8 mouse cellular contexts compared by ENCODE assay signal in genomic region chr14:116928796-116929529, GRCm38 (mm10). TPM values are rescaled to one million over a fixed set of nuclear protein-coding genes. Genes with fewer than 3 reads are reported as not detected.
A peak's percentile ranks its signal among the peaks of the same experiment; 100 is the strongest.
DNase-seq lines count a peak whose midpoint lies in the region; ATAC-seq lines count a peak whose summit lies in the region.

No protein-coding gene starts in this region.

- no peaks in the 10 kb centered on the region for H3K9me3 ChIP-seq in heart, embryonic 13.5 days
- no peaks in the 10 kb centered on the region for H3K9me3 ChIP-seq in hindbrain, embryonic 10.5 days
- no peaks in the 10 kb centered on the region for H3K9me3 ChIP-seq in midbrain, embryonic 16.5 days (replicated peaks; ENCODE audit: control insufficient read depth, low read length, poor library complexity, severe bottlenecking)

- DNase-seq in heart, adult 9 months (ENCODE audit: low spot score in 2 of 2), result no peak
- peak; percentile 59 for DNase-seq in adipocyte (ENCODE audit: low spot score)
- DNase-seq in hindbrain, embryonic 10.5 days (ENCODE audit: low spot score), result no peak
- DNase-seq in adrenal gland, postnatal 14 days, result no peak
- no peak for DNase-seq in layer of hippocampus, postnatal 10 days (ENCODE audit: low spot score in 2 of 2)

- H3K9ac ChIP-seq in heart, embryonic 13.5 days, result no peak overlapping the region
- peak overlapping the region; percentile 11; the same call in 1 of the 2 replicates for H3K9ac ChIP-seq in midbrain, embryonic 16.5 days (ENCODE audit: low read depth, low read length)

- 0 out of 2 replicates have a peak overlapping the region, but pooled peaks have one; percentile 83 for H3K4me3 ChIP-seq in heart, embryonic 13.5 days
- H3K4me3 ChIP-seq in hindbrain, embryonic 10.5 days, result peak overlapping the region; percentile 74
- peak overlapping the region; percentile 89 for H3K4me3 ChIP-seq in midbrain, embryonic 16.5 days (ENCODE audit: low read depth, low read length)

- 36% methylated on average over 7 of the region's 7 CpGs for WGBS in heart, embryonic 13.5 days
- WGBS in hindbrain, embryonic 10.5 days, result 72% methylated on average over 7 of the region's 7 CpGs
- 33% methylated on average over 7 of the region's 7 CpGs for WGBS in midbrain, embryonic 16.5 days

- no peaks in the 10 kb centered on the region for H3K36me3 ChIP-seq in heart, embryonic 13.5 days
- H3K36me3 ChIP-seq in hindbrain, embryonic 10.5 days, result no peaks in the 10 kb centered on the region
- no peaks in the 10 kb centered on the region for H3K36me3 ChIP-seq in midbrain, embryonic 16.5 days (ENCODE audit: control insufficient read depth, insufficient read depth, low read length)

- H3K27ac ChIP-seq in heart, embryonic 13.5 days (replicated peaks), result no peak overlapping the region
- peak overlapping the region; percentile 37; the same call in 1 of the 2 replicates for H3K27ac ChIP-seq in hindbrain, embryonic 10.5 days
- no peak overlapping the region for H3K27ac ChIP-seq in midbrain, embryonic 16.5 days (ENCODE audit: low read length)

- ATAC-seq in heart, embryonic 13.5 days (ENCODE audit: extremely low read depth, insufficient number of reproducible peaks, low FRiP score, low TSS enrichment), result no peak
- ATAC-seq in midbrain, embryonic 16.5 days, result no peak
- ATAC-seq in erythroblast, adult 5-6 weeks (replicated peaks; ENCODE audit: low FRiP score, poor library complexity, severe bottlenecking), result no peak

- H3K27me3 ChIP-seq in heart, embryonic 13.5 days (replicated peaks), result peaks cover 1% of the 10 kb centered on the region; the same call in 1 of the 2 replicates
- H3K27me3 ChIP-seq in hindbrain, embryonic 10.5 days (ENCODE audit: insufficient read depth, poor library complexity, severe bottlenecking), result no peaks in the 10 kb centered on the region
- H3K27me3 ChIP-seq in midbrain, embryonic 16.5 days (ENCODE audit: control insufficient read depth, insufficient read depth, low read depth, low read length), result no peaks in the 10 kb centered on the region

- H3K4me1 ChIP-seq in heart, embryonic 13.5 days, result peaks cover 23% of the 10 kb centered on the region
- peaks cover 34% of the 10 kb centered on the region for H3K4me1 ChIP-seq in hindbrain, embryonic 10.5 days (replicated peaks)
- peaks cover 11% of the 10 kb centered on the region; the same call in 1 of the 2 replicates for H3K4me1 ChIP-seq in midbrain, embryonic 16.5 days (ENCODE audit: control insufficient read depth, insufficient read depth, low read length)

- H3K4me2 ChIP-seq in heart, embryonic 13.5 days, result peak overlapping the region; percentile 99
- peak overlapping the region; percentile 83 for H3K4me2 ChIP-seq in midbrain, embryonic 16.5 days (ENCODE audit: low read length)

RNA-seq across cellular contexts. Expression of gene Gpc6, which starts 3.8 kb away (rescaled TPM):
- 13.1 and 14.0 TPM in 2 replicates for polyA plus RNA-seq in heart, embryonic 13.5 days (2015; fragmentation: Nextera tagmentation; extraction: Ambion mirVana)
- 34.3 and 39.0 TPM in 2 replicates for polyA plus RNA-seq in hindbrain, embryonic 10.5 days (2016; fragmentation: Nextera tagmentation; extraction: Ambion mirVana)
- 19.2 and 19.7 TPM in 2 replicates for polyA plus RNA-seq in midbrain, embryonic 16.5 days (2015; fragmentation: Nextera tagmentation; extraction: Ambion mirVana)
- not detected in 2 replicates for total RNA-seq in erythroblast, adult 5-6 weeks (2015; ENCODE audit: low replicate concordance)
- not detected in 2 replicates for total RNA-seq in erythroblast, adult 5-6 weeks (2017; ENCODE audit: low replicate concordance)
- 14.4 and 15.7 TPM in 2 replicates for total RNA-seq in adrenal gland, postnatal 14 days (2021)
- total RNA-seq in layer of hippocampus, postnatal 10 days (2021), result 10 to 100 TPM; 18.0 to 19.5 TPM

Comparison
In these comparisons a context has a peak if more than half of its experiments do, and no peak if none do; other contexts are left out.
1. RNA of gene Gpc6, which starts 3.8 kb away (total RNA-seq): 18.0 to 19.5 TPM in layer of hippocampus, postnatal 10 days and 14.4 to 15.7 TPM in adrenal gland, postnatal 14 days; not detected in erythroblast, adult 5-6 weeks; every median in the first group is over 10 times any median in the second.
2. Peak in every context shown above with its lines, with median percentiles within 50 percentile points of each other: H3K4me3 ChIP-seq.